Mouse (Mus musculus): ENCODE measurements around the gene Syngr3.
"Not testable (repeated sequence)": the region's sequence is repeated elsewhere in the genome, so short reads cannot be mapped to it uniquely, and the experiment has no call there.

The Syngr3 gene

GRCm38 (mm10) chr17:24719494-24720222 lies 29.9 kb upstream of the Syngr3 start:
- DNase-seq (ENCODE audit: low spot score) = peak; percentile 96

DNA sequence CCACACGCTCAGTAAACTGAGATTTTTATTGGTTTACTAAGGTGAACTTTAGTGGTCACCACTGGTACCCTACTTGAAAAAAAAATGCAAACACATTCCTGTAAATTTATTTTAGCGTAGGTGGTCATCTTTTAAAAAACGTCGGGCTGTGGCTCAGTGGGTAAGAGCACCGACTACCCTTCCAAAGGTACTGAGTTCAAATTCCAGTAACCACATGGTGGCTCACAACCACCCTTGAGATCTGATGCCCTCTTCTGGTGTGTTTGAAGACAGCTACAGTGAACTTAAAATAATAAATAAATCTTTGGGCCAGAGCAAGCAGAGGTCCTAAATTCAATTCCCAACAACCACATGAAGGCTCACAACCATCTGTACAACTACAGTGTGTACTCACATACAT lies 29.2 kb upstream of the Syngr3 start:
- DNase-seq (ENCODE audit: low spot score) = not testable (repeated sequence)

- DNase-seq (ENCODE audit: low spot score) = no peak
Observed at GRCm38 (mm10) chr17:24717943-24718342, 28.2 kb upstream of the Syngr3 start, which contains the start of the genes Rnf151 and Rps2. Rnf151 (minus strand) TSS chr17:24718063. Rps2 (plus strand) TSS chr17:24718116.

DNA sequence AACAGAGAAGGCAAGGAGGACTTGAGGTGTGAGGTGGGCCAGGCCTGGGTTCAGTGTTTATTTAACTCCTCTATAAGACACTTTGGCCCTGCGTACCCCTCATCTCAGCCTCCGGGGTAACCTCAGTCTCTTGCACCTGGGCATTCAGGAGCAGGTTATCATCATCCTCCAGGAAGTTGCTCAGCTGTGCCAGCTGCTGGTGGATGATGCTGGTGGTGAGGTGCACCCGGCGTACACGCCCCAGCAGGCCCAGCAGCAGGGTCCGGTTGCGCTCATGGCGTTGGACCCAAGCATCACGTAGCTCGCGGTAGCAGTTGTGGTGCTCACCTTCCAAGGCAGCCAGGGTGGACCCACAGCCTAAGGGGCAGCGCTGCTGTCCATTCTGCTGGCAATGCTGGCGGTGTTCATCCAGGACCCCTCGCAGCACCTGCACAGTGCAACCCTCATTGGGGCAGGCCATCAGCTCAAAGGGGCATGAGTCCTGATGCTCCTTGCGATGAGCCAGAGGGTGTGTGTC lies 26.5 kb upstream of the Syngr3 start:
- no peak for DNase-seq (ENCODE audit: low spot score)

- DNase-seq (ENCODE audit: low spot score) = no peak
Observed at GRCm38 (mm10) chr17:24715556-24715955, 25.8 kb upstream of the Syngr3 start.

GRCm38 (mm10) chr17:24708646-24709045 lies 18.9 kb upstream of the Syngr3 start:
- DNase-seq (ENCODE audit: low spot score) = no peak

DNA sequence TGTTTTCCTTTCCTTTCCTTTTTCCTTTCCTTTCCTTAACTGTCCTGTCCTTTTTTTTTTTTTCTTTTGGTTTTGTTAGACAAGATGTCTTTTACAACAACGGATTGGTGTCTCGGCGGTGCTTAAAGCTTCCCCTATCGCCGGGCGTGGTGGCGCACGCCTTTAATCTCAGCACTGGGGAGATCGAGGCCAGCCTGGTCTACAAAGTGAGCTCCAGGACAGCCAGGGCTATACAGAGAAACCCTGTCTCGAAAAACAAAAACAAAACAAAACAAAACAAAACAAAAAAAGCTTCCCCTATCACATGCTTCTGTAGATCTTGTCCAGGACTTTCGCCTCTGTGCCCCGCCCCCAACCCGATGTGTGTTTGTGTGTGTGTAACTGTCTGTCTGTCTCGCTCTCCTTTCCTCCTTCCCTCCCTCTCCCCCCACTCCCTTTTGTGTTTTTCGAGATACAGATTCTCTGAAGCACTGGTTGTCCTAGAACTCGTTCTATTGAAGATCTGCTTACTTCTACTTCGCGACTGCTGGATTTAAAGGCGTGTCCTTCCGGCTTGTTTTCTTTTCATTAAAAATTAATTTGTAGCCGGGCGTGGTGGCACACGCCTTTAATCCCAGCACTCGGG lies 18.2 kb upstream of the Syngr3 start:
- no peak for DNase-seq (ENCODE audit: low spot score)

DNA sequence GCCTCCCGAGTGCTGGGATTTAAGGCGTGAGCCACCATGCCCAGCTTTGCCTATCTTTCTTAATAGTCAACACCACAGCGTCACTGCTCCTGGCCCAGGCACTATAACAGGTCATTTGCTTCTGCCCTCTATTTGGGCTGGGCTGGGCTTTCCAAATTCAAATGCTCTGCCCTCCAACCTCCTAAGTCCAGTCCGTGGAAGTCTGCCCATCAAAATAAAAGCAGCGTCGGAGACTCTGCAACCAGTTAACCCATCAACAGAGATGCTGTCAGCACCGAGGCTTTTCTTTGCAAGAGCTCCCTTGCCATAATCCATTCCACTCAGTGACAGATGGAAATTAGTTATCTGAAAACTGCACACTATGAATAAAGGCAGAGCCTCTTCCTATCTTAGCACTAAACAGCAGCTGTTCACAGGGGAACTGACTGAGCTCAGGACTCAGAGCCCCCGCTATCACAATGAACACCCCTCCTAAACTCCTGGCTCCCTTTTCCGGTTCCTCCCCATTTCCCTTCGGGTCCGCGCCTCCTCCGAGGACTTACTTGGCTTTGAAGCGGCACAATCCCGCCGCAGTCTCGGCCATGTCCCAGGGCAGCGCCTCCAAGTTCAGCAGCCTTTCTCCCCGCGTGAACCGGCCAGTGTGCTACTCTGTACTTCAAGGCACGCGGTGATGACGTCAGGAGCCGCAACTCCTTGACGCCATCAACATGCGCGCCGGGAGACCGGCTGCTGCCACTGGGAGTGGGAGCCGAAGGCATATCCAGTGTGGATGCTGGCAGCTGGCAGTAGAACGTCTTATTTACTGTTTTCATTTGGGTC lies 17.4 kb upstream of the Syngr3 start, which contains the start of gene Tbl3:
TSS of gene Tbl3 (minus strand) at position 679 of the 819 bp plus-strand sequence.
- DNase-seq (ENCODE audit: low spot score) = peak; percentile 82

GRCm38 (mm10) chr17:24705821-24706220 lies 16.1 kb upstream of the Syngr3 start:
- no peak for DNase-seq (ENCODE audit: low spot score)

GRCm38 (mm10) chr17:24701251-24701650 lies 11.5 kb upstream of the Syngr3 start:
- DNase-seq (ENCODE audit: low spot score) = no peak

DNA sequence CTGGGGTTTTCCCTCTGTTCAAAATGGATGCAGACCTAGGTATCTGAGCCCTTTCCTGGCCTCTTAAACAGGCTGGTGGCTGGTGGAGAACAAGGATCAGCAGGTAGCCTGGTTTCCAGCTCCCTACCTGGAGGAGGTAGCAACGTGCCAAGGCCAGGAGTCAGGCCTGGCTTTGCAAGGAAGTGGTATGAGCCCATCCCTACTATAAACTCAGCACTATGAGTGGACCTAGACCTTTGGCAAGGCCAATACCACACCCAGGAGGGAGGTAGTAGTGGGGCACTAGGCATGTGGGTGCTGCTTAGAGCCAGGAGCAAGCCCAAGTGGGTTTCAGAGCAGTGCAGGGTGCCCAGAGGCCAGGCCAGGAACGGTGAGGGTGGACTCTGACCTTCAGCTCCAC lies 9.7 kb upstream of the Syngr3 start:
- no peak for DNase-seq (ENCODE audit: low spot score)

- no peak for DNase-seq (ENCODE audit: low spot score)
Observed at GRCm38 (mm10) chr17:24698715-24699114, 9.0 kb upstream of the Syngr3 start.

DNA sequence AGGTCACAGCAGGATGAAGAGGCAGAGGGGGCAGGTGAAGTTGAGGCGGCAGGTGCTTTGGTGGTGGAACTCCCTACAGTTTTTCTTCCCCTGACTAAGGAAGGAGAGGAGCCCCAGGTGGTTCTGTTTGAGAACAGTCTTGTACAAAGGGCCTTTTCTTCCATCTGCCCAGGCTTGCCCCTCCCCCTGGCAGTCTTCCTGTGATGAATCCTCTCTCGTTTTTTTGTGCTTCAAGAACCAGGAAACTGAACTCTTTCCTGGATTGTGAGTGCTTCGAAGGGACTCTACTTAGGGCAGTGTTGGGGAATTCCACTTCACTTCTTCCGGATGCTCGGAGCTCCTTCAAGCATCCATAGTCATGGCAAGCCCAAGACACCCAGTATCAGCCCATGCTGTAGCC lies 8.2 kb upstream of the Syngr3 start:
- no peak for DNase-seq (ENCODE audit: low spot score)

DNA sequence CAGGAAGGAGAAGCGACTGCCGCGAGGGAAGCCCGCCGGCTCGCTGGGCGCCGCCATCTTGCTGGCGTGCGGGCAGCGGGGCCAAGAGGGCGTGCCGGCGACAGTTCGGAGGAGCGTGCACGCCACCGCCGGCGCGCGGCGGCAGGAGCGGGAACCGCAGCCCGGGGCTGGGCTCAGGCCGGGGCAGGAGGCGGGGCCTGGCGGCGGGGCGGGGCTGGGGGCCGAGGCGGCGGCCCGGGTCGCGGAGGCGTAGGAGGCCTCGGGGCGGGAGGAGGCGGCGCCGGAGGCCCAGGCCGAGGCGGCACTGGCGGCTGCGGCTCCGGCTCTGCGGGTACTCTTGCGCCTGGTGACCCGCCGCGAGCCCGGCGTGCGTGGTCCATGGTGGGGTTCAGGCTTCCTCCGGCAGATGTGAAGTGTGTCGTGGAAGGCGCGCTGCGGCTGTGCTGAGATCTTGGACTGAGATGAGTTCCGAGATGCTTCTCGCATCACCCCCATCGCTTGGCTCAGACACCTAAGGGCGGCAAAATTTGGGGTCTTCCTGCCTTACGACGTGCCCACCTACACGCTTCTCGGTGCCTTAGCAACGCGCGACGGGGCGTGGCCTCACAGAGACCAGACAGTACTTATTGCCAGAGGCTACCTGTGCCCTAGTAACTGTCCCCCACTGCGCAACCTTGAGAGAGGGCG lies 6.4 kb upstream of the Syngr3 start, which contains the start of the genes Gfer and Noxo1:
TSS of gene Gfer (minus strand) at position 146 of the 687 bp plus-strand sequence.
TSS of gene Noxo1 (plus strand) at position 224 of the 687 bp plus-strand sequence.
- peak; percentile 44 for DNase-seq (ENCODE audit: low spot score)

DNA sequence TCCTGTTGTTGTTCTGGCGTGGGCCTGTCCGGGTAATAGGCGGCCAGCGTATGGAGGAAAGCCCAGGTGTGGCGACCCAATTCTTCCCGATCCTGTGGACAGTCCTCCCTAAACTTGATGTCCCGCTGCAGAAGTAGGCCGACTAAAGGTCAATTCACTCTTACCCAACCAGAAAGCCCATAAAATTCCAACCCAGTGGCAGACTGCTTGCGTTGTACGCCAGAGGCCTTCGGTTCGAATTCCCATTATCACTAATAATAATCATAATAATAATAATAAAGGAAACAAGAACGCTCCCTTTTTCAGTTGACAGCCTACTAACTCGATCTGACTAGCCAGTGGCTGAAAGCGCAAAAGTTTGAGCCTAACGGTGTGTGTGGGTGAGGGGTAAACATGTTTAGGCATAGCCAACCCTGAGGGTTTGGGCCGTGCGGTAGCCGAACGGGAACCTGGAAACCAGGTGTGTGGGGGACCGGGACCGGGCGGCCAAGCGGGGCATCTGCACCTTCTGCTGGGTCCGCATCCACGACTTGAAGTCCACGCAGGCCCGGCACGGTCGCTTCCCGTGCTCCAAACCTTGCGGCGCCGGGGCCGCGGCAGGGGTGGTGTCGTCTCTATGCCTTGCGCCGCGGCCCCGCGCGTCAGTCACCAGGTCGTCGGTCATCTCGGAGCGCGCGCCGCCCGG lies 5.7 kb upstream of the Syngr3 start:
- no peak for DNase-seq (ENCODE audit: low spot score)

DNA sequence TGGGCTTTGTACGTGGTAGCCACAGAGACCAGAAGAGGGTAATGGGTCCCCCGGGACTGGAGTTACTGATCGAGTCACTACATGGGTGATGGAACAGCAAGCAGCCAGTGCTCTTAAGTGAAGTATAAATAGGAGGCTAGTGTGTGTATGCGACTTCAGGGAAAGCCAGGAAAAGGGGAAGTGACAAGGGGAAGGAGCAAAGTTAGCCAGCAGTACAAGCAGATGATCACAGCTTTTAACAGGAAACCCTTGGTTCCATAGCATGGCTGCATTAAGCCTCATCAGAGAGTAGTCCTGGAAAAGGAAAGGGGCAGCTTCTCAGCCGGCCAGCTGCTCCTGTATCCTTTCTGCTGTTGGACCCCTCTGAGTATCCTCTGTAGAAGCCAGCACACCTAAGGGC lies 2.6 kb upstream of the Syngr3 start:
- no peak for DNase-seq (ENCODE audit: low spot score)

- DNase-seq (ENCODE audit: low spot score) = no peak
Observed at GRCm38 (mm10) chr17:24687599-24687998, 2.2 kb downstream of the Syngr3 start.

- DNase-seq (ENCODE audit: low spot score) = no peak
Observed at GRCm38 (mm10) chr17:24687146-24687595, 2.6 kb downstream of the Syngr3 start.

- DNase-seq (ENCODE audit: low spot score) = no peak
Observed at GRCm38 (mm10) chr17:24686514-24686913, 3.2 kb downstream of the Syngr3 start.

DNA sequence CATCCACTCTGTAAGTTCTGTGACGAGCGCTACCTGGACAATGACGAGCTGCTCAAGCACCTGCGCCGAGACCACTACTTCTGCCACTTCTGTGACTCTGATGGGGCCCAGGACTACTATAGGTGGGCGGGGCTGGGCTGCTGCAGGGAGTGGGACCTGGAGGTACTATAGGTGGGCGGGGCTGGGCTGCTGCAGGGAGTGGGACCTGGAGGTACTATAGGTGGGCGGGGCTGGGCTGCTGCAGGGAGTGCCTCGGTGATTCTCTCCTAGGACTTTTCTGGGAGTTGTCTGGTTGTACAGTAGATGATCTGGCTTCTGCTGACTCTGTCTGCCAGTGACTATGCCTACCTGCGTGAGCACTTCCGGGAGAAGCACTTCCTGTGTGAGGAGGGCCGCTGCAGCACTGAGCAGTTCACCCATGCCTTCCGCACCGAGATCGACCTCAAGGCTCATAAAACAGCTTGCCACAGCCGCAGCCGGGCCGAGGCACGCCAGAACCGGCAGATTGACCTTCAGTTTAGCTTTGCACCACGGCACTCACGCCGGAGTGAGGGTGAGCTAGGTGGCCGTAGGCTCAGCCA lies 12.2 kb downstream of the Syngr3 start:
- DNase-seq (ENCODE audit: low spot score) = no peak

DNA sequence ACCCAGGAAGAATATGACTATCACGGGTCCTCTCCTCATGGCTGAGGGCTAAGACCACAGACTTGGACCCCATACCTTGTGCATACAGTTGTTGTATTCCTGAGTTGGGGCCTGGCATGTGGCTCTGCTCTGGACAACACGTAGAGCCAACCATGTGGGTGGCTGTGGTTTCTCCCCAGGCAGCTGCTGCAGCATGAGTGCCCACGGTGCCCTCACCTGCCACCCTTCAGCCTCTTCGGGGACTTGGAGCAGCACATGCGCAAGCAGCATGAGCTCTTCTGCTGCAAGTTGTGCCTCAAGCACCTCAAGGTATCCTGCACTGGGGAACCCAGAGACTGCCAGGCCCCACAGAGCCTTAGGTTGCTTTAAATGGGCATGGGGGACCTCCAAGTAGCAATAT lies 12.9 kb downstream of the Syngr3 start:
- DNase-seq (ENCODE audit: low spot score) = no peak

Data from urinary bladder, postnatal 10 days (tissue).